Mouse (Mus musculus) skeletal muscle tissue, adult 2 months (tissue): Measurements from ENCODE around the gene Fhdc1.
A peak's percentile ranks its signal among the peaks of the same experiment; 100 is the strongest.

ENCODE experiments used
- DNase-seq: peaks from one replicate; pipeline ENCODE4 v3.0.0-alpha.2; 2012; ENCODE audit warnings: low read depth, low spot score

Gene Fhdc1

DNA sequence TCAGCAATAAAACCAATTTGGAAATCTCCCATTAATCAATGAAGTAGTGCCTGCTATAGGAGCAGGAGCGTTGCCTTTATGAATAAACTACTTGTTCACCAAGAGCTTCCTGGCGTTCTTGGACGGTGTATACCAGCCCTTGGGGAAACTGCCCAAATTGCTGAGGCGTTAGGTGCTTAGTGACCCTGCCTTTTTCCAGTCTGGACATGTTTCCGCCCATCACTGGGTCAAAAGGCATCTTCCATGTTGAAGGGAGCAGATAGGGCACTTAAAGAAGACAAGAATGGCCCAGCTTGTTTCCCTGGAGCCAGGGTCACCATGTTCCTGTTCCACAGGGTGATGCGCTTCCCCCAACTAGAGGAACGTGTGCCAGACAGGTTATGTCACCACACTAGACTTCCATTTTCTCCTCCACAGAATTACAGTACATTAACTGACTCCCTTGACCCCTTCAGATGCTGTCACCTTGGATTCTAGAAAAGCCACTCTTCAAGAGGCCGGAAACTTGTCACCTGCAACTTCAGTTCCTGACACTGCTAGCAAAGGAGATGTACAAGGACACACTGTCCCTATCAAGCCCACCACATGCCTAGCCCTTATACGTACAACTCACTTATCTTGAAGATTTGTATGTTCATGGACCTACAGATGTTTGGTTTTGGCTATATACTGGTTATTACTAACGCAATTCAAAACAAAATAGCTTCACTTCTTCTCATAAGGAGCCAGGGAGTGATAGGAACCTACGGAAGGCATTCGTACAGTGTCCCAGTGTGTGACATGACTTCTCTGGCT lies 5.1 kb downstream of the Fhdc1 start:
- DNase-seq, result no peak

DNA sequence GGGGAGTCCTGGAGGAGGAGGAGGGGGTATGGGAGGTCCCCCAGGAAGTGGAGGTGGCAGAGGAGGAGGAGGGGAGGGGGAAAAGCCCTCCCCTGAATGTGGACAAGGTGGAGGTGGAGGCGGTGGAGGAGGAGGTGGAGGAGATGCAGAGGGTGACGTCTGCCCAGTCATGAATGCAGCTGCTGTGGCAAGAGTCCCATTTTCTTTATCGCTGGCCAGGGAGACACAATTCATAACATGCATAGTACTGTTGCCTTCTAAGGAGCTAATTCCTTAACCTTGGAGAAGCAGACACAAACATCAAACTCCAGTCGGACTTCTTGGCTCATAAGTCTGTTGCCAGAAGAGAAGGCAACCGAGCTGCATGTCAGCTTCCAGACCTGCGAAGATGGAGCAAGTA lies 5.8 kb downstream of the Fhdc1 start:
- no peak for DNase-seq

DNA sequence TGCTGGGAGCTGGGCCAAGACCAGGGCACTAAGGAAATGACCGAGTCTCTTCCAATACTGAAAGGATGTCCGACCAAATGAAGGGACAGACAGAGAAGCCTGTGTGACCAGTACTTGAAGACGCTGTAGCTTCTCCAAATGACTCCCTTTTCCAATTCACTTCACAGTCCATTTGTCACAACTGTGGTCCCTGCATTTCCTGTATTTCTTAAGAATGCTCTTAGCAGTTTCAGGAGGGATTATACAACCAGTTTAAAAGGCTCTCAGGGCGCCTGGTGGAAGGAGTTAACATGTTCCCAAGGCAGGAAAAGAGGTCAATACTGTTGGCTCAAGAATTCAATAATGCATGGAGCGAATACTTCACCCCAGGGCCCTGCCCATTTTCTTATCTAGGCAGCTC lies 7.3 kb downstream of the Fhdc1 start:
- DNase-seq, result no peak

- no peak for DNase-seq
These were observed 7.7 kb downstream of the Fhdc1 start for GRCm38 (mm10) chr3:84472527-84472926.

- no peak for DNase-seq
These were observed 9.1 kb downstream of the Fhdc1 start for GRCm38 (mm10) chr3:84471146-84471545.

GRCm38 (mm10) chr3:84468111-84468453 lies 12.1 kb downstream of the Fhdc1 start:
- DNase-seq, result no peak

DNA sequence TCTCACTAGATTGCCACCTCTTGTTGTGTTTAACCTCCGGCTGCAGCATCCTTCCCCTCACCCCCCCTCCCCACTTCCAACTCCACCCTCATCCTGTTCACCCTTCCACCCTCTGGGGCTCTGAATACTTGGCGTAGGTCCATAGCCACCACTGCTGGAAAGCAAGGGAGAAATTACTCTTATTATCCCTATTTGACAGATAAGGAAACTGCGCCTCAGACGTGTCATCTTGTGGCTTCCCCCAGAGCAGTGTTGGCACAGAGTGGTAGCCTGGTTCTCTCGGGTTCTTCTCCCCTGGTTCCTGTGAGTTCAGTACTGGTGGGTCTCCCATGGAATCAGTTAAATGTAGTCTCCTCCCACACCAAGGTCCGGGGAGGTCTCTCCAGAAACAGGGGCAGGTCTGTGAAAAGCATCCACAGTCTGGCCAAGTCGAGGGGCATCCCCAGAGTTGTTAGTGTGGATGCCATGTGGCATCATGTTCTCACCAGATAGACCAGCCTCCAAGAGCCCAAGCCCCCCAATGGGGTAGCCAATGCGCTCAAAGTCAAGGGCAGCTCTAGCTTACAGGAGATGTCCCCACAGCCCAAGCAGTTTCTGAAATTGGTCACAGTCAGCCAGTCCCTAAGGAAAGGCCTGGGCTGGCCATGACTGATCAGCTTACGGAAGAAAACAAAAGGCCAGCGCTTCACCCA lies 12.7 kb downstream of the Fhdc1 start:
- no peak for DNase-seq

GRCm38 (mm10) chr3:84465822-84466500 lies 14.3 kb downstream of the Fhdc1 start:
- no peak for DNase-seq

GRCm38 (mm10) chr3:84461687-84462086 lies 18.5 kb downstream of the Fhdc1 start:
- DNase-seq, result no peak

DNA sequence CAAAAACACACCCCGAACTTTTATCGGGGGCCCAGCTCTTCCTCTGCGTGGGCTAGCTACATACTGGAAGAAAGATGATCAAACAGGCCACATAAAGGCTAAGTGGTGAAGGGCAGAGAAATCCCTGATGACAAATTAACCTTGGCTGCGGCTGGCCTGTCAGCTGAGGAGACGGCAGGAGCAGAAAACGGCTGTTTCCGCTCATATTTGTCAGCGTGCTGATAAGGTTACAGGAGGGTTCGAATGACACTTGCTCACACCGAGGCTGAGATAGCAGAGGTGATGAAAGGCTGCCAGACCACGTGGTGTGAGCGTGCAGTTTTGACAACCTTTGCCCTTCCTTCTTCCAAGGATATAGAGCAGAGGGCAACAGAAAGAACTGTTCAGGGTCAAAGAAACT lies 19.3 kb downstream of the Fhdc1 start:
- no peak for DNase-seq

DNA sequence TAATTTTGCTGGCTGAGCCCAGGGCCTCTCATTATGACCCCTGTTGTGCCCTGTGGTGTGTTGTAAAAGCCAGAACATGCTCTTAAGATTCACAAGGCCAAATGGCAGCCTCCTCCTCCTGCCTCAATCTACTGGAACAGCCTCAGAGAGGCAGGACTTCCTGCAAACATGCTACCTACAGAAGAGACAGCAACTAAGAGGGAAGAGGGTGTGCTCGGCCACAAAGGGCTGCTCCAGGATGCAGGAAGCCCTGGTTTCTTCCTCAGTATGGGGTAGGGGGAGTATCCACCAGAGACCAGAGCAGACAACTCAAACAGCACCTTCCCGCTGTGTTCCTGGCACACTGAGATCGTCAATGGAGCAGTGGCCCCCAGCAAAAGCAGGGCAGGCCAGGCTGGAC lies 19.7 kb downstream of the Fhdc1 start:
- DNase-seq, result no peak

GRCm38 (mm10) chr3:84455733-84456417 lies 24.4 kb downstream of the Fhdc1 start:
- no peak for DNase-seq

DNA sequence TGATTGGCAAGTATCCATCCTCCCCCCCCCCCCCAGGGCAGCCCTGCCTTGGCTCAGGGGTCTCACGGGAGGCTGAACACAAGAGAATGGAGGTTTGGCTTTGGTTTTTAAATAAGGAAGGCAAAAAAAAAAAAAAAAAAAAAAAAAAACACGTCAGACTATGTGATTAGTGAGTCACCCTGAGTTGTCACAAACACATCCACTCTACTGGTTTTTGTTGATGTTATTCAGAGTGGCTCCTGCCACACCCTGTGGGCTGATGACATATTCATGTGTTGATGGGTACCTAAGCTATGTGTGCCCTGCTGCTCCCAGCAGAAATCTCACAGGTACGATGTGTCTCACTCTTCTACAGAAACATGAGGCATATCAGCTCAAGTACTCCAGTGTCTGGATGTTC lies 29.6 kb downstream of the Fhdc1 start:
- no peak for DNase-seq

DNA sequence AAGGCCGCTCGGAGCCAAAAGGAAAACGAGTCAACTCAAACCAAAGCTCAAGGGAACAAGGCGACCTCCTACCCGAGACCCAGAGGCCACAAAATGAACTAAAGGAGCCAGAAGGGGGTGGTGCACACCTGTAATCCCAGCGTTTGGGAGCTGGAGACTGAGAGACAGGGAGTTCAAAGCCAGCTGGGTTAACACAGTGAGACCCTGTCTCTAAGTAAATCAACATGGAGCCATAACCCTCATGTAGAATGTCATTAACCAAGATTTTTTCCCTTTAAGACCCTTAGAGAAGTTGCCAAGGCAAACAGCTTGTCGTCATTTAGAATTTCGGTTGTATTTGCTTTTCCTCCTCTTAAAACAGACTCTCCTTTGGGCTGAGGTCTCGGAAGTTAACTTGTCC lies 31.2 kb downstream of the Fhdc1 start:
- no peak for DNase-seq

DNA sequence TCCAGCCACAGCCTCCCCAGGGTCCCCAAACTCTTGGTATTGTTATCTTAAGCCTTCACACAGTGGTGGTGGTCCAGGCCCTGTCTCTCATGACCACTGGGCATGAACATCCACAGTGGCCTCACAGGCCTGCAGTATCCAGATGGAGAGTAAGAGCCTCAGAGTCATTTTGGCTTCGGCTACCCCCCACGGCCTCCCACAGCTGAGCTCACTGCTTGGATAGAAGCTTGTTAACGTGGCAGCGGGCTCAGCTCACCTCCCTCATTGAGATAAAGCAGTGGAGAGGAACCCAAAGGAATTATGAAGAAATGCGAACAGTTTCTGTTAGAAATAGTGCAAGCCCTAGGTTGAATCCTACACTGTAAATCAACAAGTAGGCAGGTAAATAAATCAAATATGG lies 32.4 kb downstream of the Fhdc1 start:
- peak; percentile 24 for DNase-seq

DNA sequence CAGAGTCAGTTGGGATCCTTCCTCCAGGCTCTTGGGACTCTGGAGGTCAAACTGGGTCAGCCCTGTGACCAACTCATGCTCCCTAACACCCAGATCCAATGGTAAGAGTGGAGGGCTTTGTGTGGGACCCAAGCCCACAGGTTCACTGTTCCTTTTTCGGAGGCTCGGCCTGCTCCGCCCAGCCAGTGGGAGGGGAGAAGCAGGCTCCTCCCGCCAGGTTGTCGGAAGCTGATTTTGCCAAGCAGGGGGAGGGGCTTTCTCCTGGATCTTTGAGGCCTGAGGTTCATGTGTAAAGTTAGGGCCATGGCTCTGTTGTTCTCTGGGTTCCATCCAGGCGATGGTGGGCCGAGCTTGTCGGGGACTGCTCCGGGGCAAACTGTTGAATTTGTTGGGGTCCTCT lies 34.4 kb downstream of the Fhdc1 start:
- DNase-seq, result no peak

DNA sequence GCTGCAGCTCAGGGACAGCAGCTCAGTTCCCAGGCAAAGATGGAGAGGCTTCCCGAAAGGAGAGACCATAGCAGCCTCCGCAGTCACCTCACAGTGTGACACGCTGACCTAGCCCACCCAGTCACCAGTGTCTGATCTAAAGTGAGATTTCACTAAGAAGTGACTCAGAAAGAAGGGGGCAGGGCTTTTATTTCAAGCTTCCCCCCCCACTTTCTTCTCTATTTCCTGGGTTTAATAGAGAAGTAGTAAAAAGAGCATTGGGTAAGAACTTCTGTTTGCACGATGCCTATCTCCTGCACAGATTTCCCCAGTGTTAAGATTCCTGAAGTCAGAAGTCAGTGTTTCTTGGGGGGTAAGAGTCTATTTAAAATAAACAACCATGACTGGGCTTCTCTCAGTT lies 37.3 kb downstream of the Fhdc1 start:
- DNase-seq, result no peak

GRCm38 (mm10) chr3:84439431-84440210 lies 40.6 kb downstream of the Fhdc1 start:
- no peak for DNase-seq

DNA sequence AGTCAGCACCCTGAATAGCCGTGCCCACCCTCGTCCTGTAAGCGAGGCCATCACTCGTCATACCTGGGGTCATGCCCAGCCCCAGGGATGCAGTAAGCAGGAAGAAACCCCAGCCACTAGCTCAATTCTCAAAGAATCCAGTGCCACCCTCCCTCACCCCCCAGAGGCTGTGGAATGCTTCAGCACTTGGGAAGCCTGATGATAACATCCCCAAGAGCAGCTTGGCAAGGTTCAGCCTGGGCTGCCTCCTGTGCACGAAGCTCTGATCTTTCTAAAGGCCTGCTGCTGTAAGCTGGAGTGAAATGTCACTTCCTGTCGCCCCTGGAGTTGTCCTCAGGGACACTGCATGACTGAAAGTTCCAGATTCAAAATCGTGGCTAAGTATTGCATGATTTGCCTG lies 41.4 kb downstream of the Fhdc1 start:
- no peak for DNase-seq

DNA sequence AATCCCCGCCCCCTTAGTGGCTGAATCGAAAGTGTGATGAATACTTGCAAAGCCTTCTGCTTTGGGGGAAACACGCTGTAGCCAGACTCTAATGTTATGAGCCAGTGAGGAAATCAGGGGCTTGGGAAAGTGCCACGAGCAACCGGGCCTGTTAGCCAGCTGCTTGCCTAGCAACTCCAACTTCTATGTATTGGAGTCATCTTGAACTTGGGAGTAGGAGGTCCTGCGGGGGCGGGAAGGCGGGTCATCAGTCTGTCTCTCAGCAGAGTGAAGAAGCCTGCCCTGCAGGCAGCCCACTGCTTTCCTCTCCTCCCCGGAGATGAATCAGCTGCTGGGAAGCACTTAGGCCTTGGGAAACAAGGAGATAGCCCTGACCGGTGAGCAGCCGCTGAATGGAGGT lies 42.1 kb downstream of the Fhdc1 start:
- peak; percentile 47 for DNase-seq

- no peak for DNase-seq
These were observed 43.3 kb downstream of the Fhdc1 start for GRCm38 (mm10) chr3:84436947-84437346.
